Mouse (Mus musculus) myocyte (in vitro differentiated cells): ENCODE results near the gene Ttll5.

ENCODE experiments used
- MAX ChIP-seq: IDR thresholded peaks from one replicate; pipeline ENCODE4 v1.6.1; 2011; ENCODE audit warnings: low read depth, mild to moderate bottlenecking, control low read depth
- MYOD1 ChIP-seq, 3 experiments: IDR thresholded peaks; one replicate each; pipeline ENCODE4 v1.6.1; 2011; ENCODE audit warnings: control low read depth in 2 of 3, low read depth in 2 of 3, mild to moderate bottlenecking in 2 of 3, moderate library complexity in 1 of 3; ENCODE audit not compliant: insufficient read length in 2 of 3, control insufficient read depth in 1 of 3
- POLR2A ChIP-seq: IDR thresholded peaks from one replicate; pipeline ENCODE4 v1.6.1; 2011; ENCODE audit warnings: low read depth, mild to moderate bottlenecking, control low read depth, moderate library complexity; ENCODE audit not compliant: insufficient read length
- POLR2AphosphoS2 ChIP-seq: IDR thresholded peaks from one replicate; pipeline ENCODE4 v1.6.1; 2011; ENCODE audit warnings: low read depth, control low read depth; ENCODE audit not compliant: insufficient read length
- REST ChIP-seq: IDR thresholded peaks from one replicate; pipeline ENCODE4 v1.6.1; 2011; ENCODE audit warnings: mild to moderate bottlenecking, control low read depth, moderate library complexity; ENCODE audit not compliant: insufficient read depth, insufficient read length

GRCm38 (mm10) chr12:85784916-85785815, 39.3 kb upstream of the Ttll5 start:
- no peak for TF ChIP-seq POLR2AphosphoS2
- no peak for TF ChIP-seq POLR2A
- TF ChIP-seq MAX: no peak
- no peak for TF ChIP-seq REST
- no peak for TF ChIP-seq MYOD1 (IDR thresholded peaks at IDR 0.05; ENCODE audit: control insufficient read depth in 1 of 3, insufficient read length in 2 of 3, low read depth in 2 of 3)
